Mouse (Mus musculus) MEL (cell line): Measurements from ENCODE around the gene Zdhhc25.

ENCODE experiments used
- CTCF ChIP-seq, 3 experiments: IDR thresholded peaks in 2 of 3; conservative IDR thresholded peaks in 1 of 3; 2 replicates each; pipeline ENCODE4 v1.5.1; 2011 to 2012; ENCODE audit warnings: low read length in 3 of 3, low read depth in 2 of 3, mild to moderate bottlenecking in 2 of 3, improper control_type of control experiment in 1 of 3, inconsistent platforms in 1 of 3, mixed read lengths in 1 of 3, moderate library complexity in 1 of 3; ENCODE audit not compliant: control insufficient read depth in 1 of 3, insufficient read depth in 1 of 3, poor library complexity in 1 of 3, severe bottlenecking in 1 of 3
- ETS1 ChIP-seq: IDR thresholded peaks from 2 replicates; pipeline ENCODE4 v1.6.1; 2012; ENCODE audit warnings: low read depth, mild to moderate bottlenecking, inconsistent platforms, low read length, improper control_type of control experiment, moderate library complexity
- MAFK ChIP-seq: IDR thresholded peaks from 2 replicates; pipeline ENCODE4 v1.6.1; 2011; ENCODE audit warnings: low read depth, mild to moderate bottlenecking, low read length, improper control_type of control experiment, borderline replicate concordance
- MEF2A ChIP-seq: IDR thresholded peaks from 2 replicates; pipeline ENCODE4 v1.6.1; 2014; ENCODE audit warnings: low read depth, mild to moderate bottlenecking, inconsistent platforms, low read length, improper control_type of control experiment; ENCODE audit not compliant: poor library complexity, insufficient replicate concordance, severe bottlenecking; ENCODE audit errors: extremely low read depth
- NRF1 ChIP-seq: IDR thresholded peaks from 2 replicates; pipeline ENCODE4 v1.6.1; 2014; ENCODE audit warnings: low read depth, mild to moderate bottlenecking, inconsistent platforms, low read length, improper control_type of control experiment, moderate library complexity; ENCODE audit not compliant: poor library complexity, insufficient read depth, severe bottlenecking
- RCOR1 ChIP-seq: IDR thresholded peaks from 2 replicates; pipeline ENCODE4 v1.6.1; 2012; ENCODE audit warnings: low read depth, mild to moderate bottlenecking, inconsistent platforms, low read length, improper control_type of control experiment
- ZC3H11A ChIP-seq: IDR thresholded peaks from 2 replicates; pipeline ENCODE4 v1.6.1; 2012; ENCODE audit warnings: low read depth, mild to moderate bottlenecking, inconsistent platforms, low read length, improper control_type of control experiment
- ZNF384 ChIP-seq: IDR thresholded peaks from 2 replicates; pipeline ENCODE4 v1.6.1; 2012; ENCODE audit warnings: low read depth, mild to moderate bottlenecking, inconsistent platforms, low read length, improper control_type of control experiment

- no peak for TF ChIP-seq MEF2A
- peak; percentile 49 to 60 (median 60); a peak in 5 of 6 replicates for TF ChIP-seq CTCF (IDR thresholded peaks at IDR 0.05 in 2 of 3, conservative IDR thresholded peaks at IDR 0.05 in 1 of 3; ENCODE audit: control insufficient read depth in 1 of 3, insufficient read depth in 1 of 3, low read depth in 2 of 3, low read length in 3 of 3, poor library complexity in 1 of 3, severe bottlenecking in 1 of 3)
- no peak for TF ChIP-seq ZNF384
- peak; percentile 24; the same call in 1 of the 2 replicates for TF ChIP-seq ZC3H11A
- TF ChIP-seq ETS1: no peak
- TF ChIP-seq RCOR1: no peak
- no peak for TF ChIP-seq NRF1
- no peak for TF ChIP-seq MAFK
Observed at GRCm38 (mm10) chr15:88635205-88635604, 35.1 kb downstream of the Zdhhc25 start.
